Mouse (Mus musculus) forebrain, postnatal 0 days (tissue): Measurements from ENCODE around the gene Ppp2r5e. TPM values are rescaled to one million over a fixed set of nuclear protein-coding genes. Genes with fewer than 3 reads are reported as not detected.

Experiments used
- ATAC-seq: fragments of 200-750 bp; cut with Nextera tagmentation; 2 replicates; pipeline ENCODE4 v1.8.0; 2017; ENCODE audit warnings: mild to moderate bottlenecking, moderate library complexity
- DNase-seq: peaks from one replicate; pipeline ENCODE4 v3.0.0-alpha.2; 2015
- H3K27ac ChIP-seq: fragments of 300-500 bp; sonication (generic); 2 replicates; pipeline ENCODE4 v1.5.1; 2014; ENCODE audit warnings: low read depth, mild to moderate bottlenecking, antibody characterized with exemption, low read length, moderate library complexity, mixed read lengths
- H3K27me3 ChIP-seq: fragments of 300-500 bp; sonication (generic); 2 replicates; pipeline ENCODE4 v1.6.1; 2014; ENCODE audit warnings: mild to moderate bottlenecking, low read length, mixed read lengths; ENCODE audit not compliant: insufficient read depth
- H3K36me3 ChIP-seq: fragments of 300-500 bp; sonication (generic); 2 replicates; pipeline ENCODE4 v1.6.1; 2014; ENCODE audit warnings: mild to moderate bottlenecking, moderate library complexity; ENCODE audit not compliant: insufficient read depth
- H3K4me1 ChIP-seq: fragments of 300-500 bp; sonication (generic); 2 replicates; pipeline ENCODE4 v1.6.1; 2014; ENCODE audit warnings: antibody characterized with exemption; ENCODE audit not compliant: insufficient read depth
- H3K4me2 ChIP-seq: fragments of 300-500 bp; sonication (generic); 2 replicates; pipeline ENCODE4 v1.6.1; 2014; ENCODE audit warnings: low read depth, mild to moderate bottlenecking, moderate library complexity
- H3K4me3 ChIP-seq: fragments of 300-500 bp; sonication (generic); 2 replicates; pipeline ENCODE4 v1.5.1; 2014; ENCODE audit warnings: low read depth, low read length, mixed read lengths
- H3K9ac ChIP-seq: fragments of 300-500 bp; sonication (generic); 2 replicates; pipeline ENCODE4 v1.6.1; 2014; ENCODE audit warnings: mild to moderate bottlenecking
- H3K9me3 ChIP-seq: fragments of 300-500 bp; sonication (generic); 2 replicates; pipeline ENCODE4 v1.6.1; 2016; ENCODE audit warnings: low read length
- CTCF ChIP-seq: sonication (generic); IDR thresholded peaks from 2 replicates; pipeline ENCODE4 v1.5.1; 2016; ENCODE audit warnings: antibody characterized with exemption, control low read depth, low read depth
- WGBS: fragments of 180-500 bp; shearing (Covaris S2); extraction: QIAGEN DNeasy Blood & Tissue Kit; methylation state at CpG from one replicate; pipeline ENCODE4 v1.1.7; 2014; 5-methylcytosine and 5-hydroxymethylcytosine counted together
- polyA plus RNA-seq: library from polyadenylated mRNA; unstranded; fragments of >200 nt; fragmentation: Nextera tagmentation; extraction: Ambion mirVana; gene quantifications from 2 replicates; pipeline ENCODE4 v1.2.1, GENCODE M21; 2015
- total RNA-seq: library from RNA; depleted of rRNA; stranded (reverse); fragments of >200 nt; gene quantifications from 2 replicates; pipeline ENCODE4 v1.2.3, GENCODE M21; 2014

Ppp2r5e gene
- total and polyA plus RNA-seq, 2 experiments from 2014 or later: 26.7 to 50.8 TPM

DNA sequence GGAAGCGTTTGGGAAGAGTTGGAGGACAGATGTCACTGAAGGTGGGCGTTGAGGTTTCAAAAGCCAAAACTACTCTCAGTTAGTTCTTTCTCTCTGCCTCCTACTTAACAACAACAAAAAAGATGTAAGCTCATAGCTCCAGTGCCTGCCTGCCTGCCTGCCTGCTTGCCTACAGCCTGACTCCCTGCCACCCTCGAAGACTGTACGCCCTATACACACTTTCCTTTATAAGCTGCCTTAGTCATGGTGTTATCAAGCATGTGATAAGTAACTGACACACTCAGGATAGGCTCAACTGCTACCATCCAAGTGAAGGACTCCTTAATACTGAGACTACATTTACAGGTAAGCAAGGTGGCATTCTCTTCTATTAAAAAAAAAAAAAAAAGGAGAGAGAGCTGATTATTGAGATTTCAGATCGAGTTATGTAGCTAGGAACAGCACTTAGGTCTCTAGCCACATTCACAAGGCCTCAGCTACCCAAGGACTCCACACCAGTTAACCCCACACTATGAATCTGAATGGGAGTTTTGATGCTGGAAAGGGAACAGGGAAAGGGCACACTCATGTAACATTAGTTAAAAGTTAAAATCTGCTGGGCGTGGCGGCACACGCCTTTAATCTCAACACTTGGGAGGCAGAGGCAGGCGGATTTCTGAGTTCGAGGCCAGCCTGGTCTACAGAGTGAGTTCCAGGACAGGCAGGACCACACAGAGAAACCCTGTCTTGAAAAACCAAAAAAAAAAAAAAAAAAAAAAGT is 76.7 kb downstream of the Ppp2r5e start:
- no peak for DNase-seq
- H3K4me1 ChIP-seq: no peaks in the 10 kb centered on the region; the same call in 1 of the 2 replicates
- 91% methylated on average over 10 of the region's 10 CpGs for WGBS
- H3K27ac ChIP-seq: no peak overlapping the region
- H3K4me2 ChIP-seq: no peak overlapping the region
- no peaks in the 10 kb centered on the region for H3K9me3 ChIP-seq
- H3K27me3 ChIP-seq: no peaks in the 10 kb centered on the region
- no peak for ATAC-seq
- H3K9ac ChIP-seq: no peak overlapping the region
- no peak overlapping the region for H3K4me3 ChIP-seq
- no peaks in the 10 kb centered on the region for H3K36me3 ChIP-seq
- no peak for TF ChIP-seq CTCF

DNA sequence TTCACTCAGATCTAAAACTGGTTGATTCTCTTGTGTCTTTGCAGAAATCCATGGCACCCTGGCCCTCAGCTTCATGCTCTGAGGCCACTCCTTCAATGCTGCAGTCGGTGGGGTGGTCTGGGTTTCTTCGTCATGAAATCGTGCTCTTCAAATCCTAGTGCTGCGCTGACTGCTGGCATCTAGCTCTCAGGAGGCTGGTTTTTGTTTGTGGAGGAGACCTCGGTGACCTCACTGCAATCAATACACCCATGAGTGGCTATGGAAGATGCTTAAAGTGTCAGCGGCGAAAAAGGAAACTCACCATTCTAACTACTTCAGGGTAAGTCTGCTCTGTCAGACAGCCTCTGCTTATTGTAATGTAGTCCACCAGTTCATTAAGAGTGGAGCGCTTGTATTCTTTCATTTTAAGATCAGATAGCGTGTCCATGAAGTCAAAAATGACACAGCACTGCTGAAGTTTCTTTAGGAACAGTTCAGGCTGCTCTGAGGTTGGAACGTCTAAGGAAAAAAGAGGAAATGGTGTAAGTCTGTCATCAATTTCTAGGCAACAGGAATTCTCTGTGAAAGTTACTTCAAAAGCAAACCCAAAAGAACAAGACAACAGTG is 80.6 kb downstream of the Ppp2r5e start:
- Histone ChIP-seq H3K4me3 (no peak overlapping the region), H3K4me2 (no peak overlapping the region), H3K27ac (no peak overlapping the region), H3K9me3 (no peaks in the 10 kb centered on the region), H3K27me3 (no peaks in the 10 kb centered on the region), H3K9ac (no peak overlapping the region), H3K36me3 (no peaks in the 10 kb centered on the region), H3K4me1 (no peaks in the 10 kb centered on the region; the same call in 1 of the 2 replicates)
- 79% methylated on average over 10 of the region's 10 CpGs for WGBS
- TF ChIP-seq CTCF: no peak
- ATAC-seq (no peak), DNase-seq (no peak)

DNA sequence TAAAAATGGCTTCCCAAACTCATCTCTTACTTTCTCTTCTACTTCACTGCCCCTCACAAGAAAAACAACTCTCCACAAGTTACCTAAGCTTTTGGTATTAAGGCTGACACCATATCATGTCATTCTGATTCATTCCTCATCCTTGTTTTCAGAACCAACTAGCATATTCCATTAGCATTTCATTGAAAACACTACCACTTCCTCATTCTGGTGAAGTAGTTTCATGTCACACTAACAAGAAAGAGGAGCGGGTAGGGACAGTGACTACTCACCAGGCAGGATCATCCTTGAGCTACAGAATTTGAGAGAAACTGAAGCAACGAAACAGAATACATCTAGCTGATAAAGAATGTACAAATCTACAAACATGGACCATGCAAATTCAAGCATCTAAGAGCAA is 84.5 kb downstream of the Ppp2r5e start:
- ATAC-seq: no peak
- TF ChIP-seq CTCF: no peak

DNA sequence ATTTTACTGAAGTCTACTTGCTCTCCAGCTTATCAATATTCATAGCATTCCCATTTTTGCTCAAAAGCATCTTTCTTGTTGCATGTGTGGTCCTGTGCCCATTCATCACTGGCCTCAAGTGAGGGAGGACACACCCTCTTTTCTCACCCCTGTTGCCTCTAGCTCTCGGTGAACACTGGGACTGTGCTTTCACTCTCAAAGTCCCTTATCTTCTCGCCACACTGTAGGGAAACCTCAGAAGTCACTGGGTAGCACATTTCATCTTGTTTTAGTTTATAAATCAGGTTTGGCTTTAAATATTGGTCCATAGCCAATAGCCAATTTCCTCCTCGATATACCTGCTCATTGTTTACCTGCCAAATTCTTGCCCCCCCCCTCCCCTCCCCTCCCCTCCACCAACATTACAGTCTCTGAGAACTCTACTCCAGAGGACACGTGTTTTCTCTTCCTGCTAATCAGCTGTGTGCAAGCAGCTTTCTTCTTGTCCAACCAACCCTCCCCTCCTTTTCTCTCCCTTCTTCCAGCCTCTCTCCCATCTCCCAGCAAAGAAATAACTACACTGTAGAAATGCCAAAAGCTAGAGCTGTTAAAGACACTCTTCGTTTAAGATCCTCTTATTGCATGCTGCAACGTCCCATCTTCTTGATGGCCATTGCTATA is 90.9 kb downstream of the Ppp2r5e start:
- H3K4me3 ChIP-seq: no peak overlapping the region
- no peaks in the 10 kb centered on the region for H3K9me3 ChIP-seq
- TF ChIP-seq CTCF: no peak
- H3K4me1 ChIP-seq: no peaks in the 10 kb centered on the region
- no peak overlapping the region for H3K9ac ChIP-seq
- no peaks in the 10 kb centered on the region for H3K27me3 ChIP-seq
- WGBS: 74% methylated on average over 6 of the region's 6 CpGs
- no peaks in the 10 kb centered on the region for H3K36me3 ChIP-seq
- H3K27ac ChIP-seq: no peak overlapping the region
- ATAC-seq: no peak
- no peak for DNase-seq
- H3K4me2 ChIP-seq: no peak overlapping the region

More for the DNA sequence above, 84.5 kb downstream of the Ppp2r5e start:
- no peaks in the 10 kb centered on the region for H3K4me1 ChIP-seq
- no peaks in the 10 kb centered on the region for H3K36me3 ChIP-seq
- DNase-seq: no peak
- no peak overlapping the region for H3K4me2 ChIP-seq
- H3K9me3 ChIP-seq: no peaks in the 10 kb centered on the region
- no peak overlapping the region for H3K4me3 ChIP-seq
- no peak overlapping the region for H3K9ac ChIP-seq
- no peaks in the 10 kb centered on the region for H3K27me3 ChIP-seq
- 99% methylated on average over 2 of the region's 2 CpGs for WGBS
- no peak overlapping the region for H3K27ac ChIP-seq

GRCm38 (mm10) chr12:75502664-75503063 is 93.4 kb downstream of the Ppp2r5e start:
- Histone ChIP-seq H3K36me3 (no peaks in the 10 kb centered on the region), H3K9ac (no peak overlapping the region), H3K27ac (no peak overlapping the region), H3K27me3 (no peaks in the 10 kb centered on the region), H3K4me3 (no peak overlapping the region), H3K9me3 (no peaks in the 10 kb centered on the region), H3K4me1 (no peaks in the 10 kb centered on the region; the same call in 1 of the 2 replicates), H3K4me2 (no peak overlapping the region)
- TF ChIP-seq CTCF: no peak
- WGBS: 76% methylated on average over 4 of the region's 4 CpGs
- no peak for ATAC-seq
- no peak for DNase-seq

DNA sequence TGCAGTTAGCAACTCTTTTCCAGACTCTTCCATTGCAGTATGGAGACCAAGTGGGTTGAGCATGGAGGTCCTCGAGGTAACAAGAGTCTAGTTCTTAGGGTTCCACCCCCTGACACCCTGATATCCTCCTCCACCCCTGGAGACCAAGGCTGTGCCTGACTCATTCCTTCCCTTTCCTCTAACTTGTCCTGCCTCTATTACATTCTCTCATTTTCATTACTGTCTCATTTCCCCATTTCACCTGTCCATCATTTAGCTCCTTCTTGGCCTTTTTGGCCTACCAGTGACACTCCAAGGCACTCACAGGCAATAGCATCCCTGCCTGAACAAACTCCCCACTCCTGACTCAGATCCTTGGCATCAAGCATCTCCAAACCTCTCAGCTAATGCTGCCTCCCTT is 98.3 kb downstream of the Ppp2r5e start:
- no peak for DNase-seq
- H3K27me3 ChIP-seq: no peaks in the 10 kb centered on the region
- H3K27ac ChIP-seq: no peak overlapping the region
- no peak overlapping the region for H3K4me3 ChIP-seq
- TF ChIP-seq CTCF: no peak
- no peak for ATAC-seq
- WGBS: 85% methylated on average over 1 of the region's 1 CpGs
- H3K36me3 ChIP-seq: no peaks in the 10 kb centered on the region
- H3K9me3 ChIP-seq: no peaks in the 10 kb centered on the region
- H3K4me1 ChIP-seq: no peaks in the 10 kb centered on the region; the same call in 1 of the 2 replicates
- H3K4me2 ChIP-seq: no peak overlapping the region
- H3K9ac ChIP-seq: no peak overlapping the region

DNA sequence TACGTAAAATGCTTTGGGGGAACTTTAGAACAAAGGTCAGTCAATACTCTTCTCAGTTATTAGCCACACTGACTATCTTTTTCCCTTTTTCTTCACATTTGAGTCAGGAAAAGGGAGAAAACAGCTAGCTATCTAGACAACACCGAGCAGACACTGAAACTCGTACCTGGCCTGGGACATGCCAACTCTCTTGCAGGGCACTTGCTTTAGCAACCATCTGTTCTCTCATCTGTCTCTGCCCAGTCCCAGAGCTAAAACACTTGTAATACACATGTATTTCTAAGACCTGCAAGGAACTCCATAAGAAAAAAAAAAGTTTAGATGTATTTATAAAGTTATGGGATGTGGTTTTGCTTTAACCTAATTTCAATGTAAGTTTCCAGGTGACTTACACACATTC is 100.4 kb downstream of the Ppp2r5e start:
- 89% methylated on average over 3 of the region's 3 CpGs for WGBS
- Histone ChIP-seq H3K27ac (no peak overlapping the region), H3K4me2 (no peak overlapping the region), H3K9me3 (no peaks in the 10 kb centered on the region), H3K4me1 (no peaks in the 10 kb centered on the region; the same call in 1 of the 2 replicates), H3K4me3 (no peak overlapping the region), H3K27me3 (no peaks in the 10 kb centered on the region), H3K36me3 (no peaks in the 10 kb centered on the region), H3K9ac (no peak overlapping the region)
- DNase-seq (no peak), ATAC-seq (no peak)
- TF ChIP-seq CTCF: no peak
